Mouse (Mus musculus) urinary bladder, postnatal 14 days (tissue): Measurements from ENCODE around the gene Itpr2.
A peak's percentile ranks its signal among the peaks of the same experiment; 100 is the strongest.

Source experiments
- DNase-seq: peaks from one replicate; pipeline ENCODE4 v3.0.0; 2021; ENCODE audit warnings: low spot score

The Itpr2 gene

GRCm38 (mm10) chr6:146504459-146504858 is 2.4 kb upstream of the Itpr2 start:
- DNase-seq: no peak

- DNase-seq: no peak
These were observed 833 bp upstream of the Itpr2 start for GRCm38 (mm10) chr6:146502856-146503255.

- DNase-seq: peak; percentile 38
These were observed 632 bp downstream of the Itpr2 start for GRCm38 (mm10) chr6:146501316-146501865.

GRCm38 (mm10) chr6:146500771-146501170 is 1.3 kb downstream of the Itpr2 start:
- DNase-seq: no peak

- DNase-seq: no peak
These were observed 1.8 kb downstream of the Itpr2 start for GRCm38 (mm10) chr6:146500206-146500605.

- DNase-seq: no peak
These were observed 2.5 kb downstream of the Itpr2 start for GRCm38 (mm10) chr6:146499566-146499965.

- DNase-seq: no peak
These were observed 3.6 kb downstream of the Itpr2 start for GRCm38 (mm10) chr6:146498416-146498815.

GRCm38 (mm10) chr6:146497866-146498265 is 4.2 kb downstream of the Itpr2 start:
- no peak for DNase-seq

GRCm38 (mm10) chr6:146497435-146497834 is 4.6 kb downstream of the Itpr2 start:
- DNase-seq: no peak

GRCm38 (mm10) chr6:146491680-146492079 is 10.3 kb downstream of the Itpr2 start:
- DNase-seq: no peak

GRCm38 (mm10) chr6:146490416-146490960 is 11.5 kb downstream of the Itpr2 start:
- DNase-seq: no peak

GRCm38 (mm10) chr6:146489841-146490240 is 12.2 kb downstream of the Itpr2 start:
- DNase-seq: no peak

GRCm38 (mm10) chr6:146488749-146489148 is 13.3 kb downstream of the Itpr2 start:
- no peak for DNase-seq

- no peak for DNase-seq
These were observed 14.9 kb downstream of the Itpr2 start for GRCm38 (mm10) chr6:146487079-146487478.

GRCm38 (mm10) chr6:146486073-146486472 is 15.9 kb downstream of the Itpr2 start:
- no peak for DNase-seq

- DNase-seq: no peak
These were observed 20.6 kb downstream of the Itpr2 start for GRCm38 (mm10) chr6:146481441-146481840.

- no peak for DNase-seq
These were observed 21.1 kb downstream of the Itpr2 start for GRCm38 (mm10) chr6:146480925-146481324.

- no peak for DNase-seq
These were observed 22.9 kb downstream of the Itpr2 start for GRCm38 (mm10) chr6:146478888-146479683.

GRCm38 (mm10) chr6:146476865-146477264 is 25.2 kb downstream of the Itpr2 start:
- DNase-seq: no peak

- DNase-seq: no peak
These were observed 27.9 kb downstream of the Itpr2 start for GRCm38 (mm10) chr6:146474166-146474565.

GRCm38 (mm10) chr6:146473216-146473955 is 28.6 kb downstream of the Itpr2 start:
- peak; percentile 13 for DNase-seq

- DNase-seq: no peak
These were observed 31.6 kb downstream of the Itpr2 start for GRCm38 (mm10) chr6:146470378-146470777.

GRCm38 (mm10) chr6:146469936-146470335 is 32.1 kb downstream of the Itpr2 start:
- no peak for DNase-seq
